Mouse (Mus musculus) CD4-positive, CD25-positive, alpha-beta regulatory T cell, adult 2 months (primary cell): Measurements from ENCODE around the gene Uba1y.
A peak's percentile ranks its signal among the peaks of the same experiment; 100 is the strongest.
"Not testable (repeated sequence)": the region's sequence is repeated elsewhere in the genome, so short reads cannot be mapped to it uniquely, and the experiment has no call there.

Source experiments
- DNase-seq: peaks from one replicate; pipeline ENCODE4 v3.0.0-alpha.2; 2012; ENCODE audit warnings: low read depth, low spot score

Uba1y gene

GRCm38 (mm10) chrY:818396-818795 lies at the start of gene Uba1y:
Uba1y (plus strand) TSS chrY:818649.
- no peak for DNase-seq

DNA sequence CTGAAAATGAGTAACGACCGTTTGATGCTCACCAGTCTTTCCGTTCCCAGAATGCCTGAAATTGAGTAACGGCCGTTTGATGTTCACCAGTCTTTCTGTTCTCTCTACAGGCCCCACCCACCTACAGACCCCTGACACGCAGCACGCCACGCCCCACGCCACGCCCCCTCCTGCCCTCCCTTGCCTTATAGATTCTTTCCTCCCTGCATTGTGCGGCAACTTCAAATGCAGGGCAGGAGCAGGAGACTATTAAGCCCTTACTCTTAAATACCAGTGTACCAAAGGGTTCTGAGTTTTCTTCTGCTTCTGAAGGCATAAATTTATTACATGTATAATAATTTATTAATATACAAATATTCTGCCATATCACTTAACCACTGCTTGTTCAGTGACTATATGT lies 21.1 kb upstream of the Uba1y start, which contains the start of gene Zfy1:
Gene Zfy1, minus strand, starts transcription at position 101 of the 400 bp plus-strand sequence.
- not testable (repeated sequence) for DNase-seq

DNA sequence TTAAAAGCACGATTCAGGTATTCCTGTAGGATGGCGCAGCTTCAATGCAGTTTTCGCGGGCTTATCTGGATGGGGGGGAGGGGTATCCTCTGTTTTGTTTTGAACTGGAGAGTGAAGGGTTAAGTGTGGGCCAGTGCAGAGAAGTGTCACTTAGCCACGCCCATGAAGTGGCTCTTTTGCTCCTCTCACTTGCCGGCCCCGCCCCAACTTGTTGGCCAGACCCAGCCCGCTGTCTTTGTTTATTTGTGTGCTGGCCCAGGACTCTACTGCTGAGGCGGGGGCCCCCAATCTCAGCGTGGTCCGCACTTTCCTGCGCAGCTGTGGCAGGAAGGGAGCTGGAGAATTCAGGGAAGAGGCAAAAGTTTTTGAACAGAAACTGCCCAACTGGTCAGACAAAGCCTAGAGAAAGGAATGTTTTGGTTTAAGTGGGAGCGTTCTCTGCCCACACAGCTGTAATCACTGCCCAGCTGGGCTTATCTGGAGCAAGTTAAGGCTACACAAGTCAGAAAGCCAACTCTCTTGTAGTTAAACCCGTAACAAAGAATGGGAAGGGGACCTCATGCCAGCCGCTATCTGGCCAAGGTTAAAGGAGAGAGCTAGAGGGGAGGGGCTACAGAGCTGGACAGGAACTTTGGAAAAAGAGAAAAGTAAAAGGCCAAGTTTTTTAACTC lies 9.3 kb upstream of the Uba1y start:
- DNase-seq = no peak

- DNase-seq = no peak
Measured at GRCm38 (mm10) chrY:872404-872803, 54.0 kb downstream of the Uba1y start.

- DNase-seq = peak; percentile 13
Measured at GRCm38 (mm10) chrY:872855-873549, 54.6 kb downstream of the Uba1y start.
